Mouse (Mus musculus) cerebellum, adult 2 months (tissue): ENCODE data around the gene Nt5dc3.

ENCODE experiments used
- CTCF ChIP-seq: fragments of 200-500 bp; IDR thresholded peaks from 2 replicates; pipeline ENCODE4 v1.5.1; 2011; ENCODE audit warnings: low read depth, mild to moderate bottlenecking, control low read depth, low read length, moderate library complexity, borderline replicate concordance; ENCODE audit not compliant: insufficient read depth
- POLR2A ChIP-seq: fragments of 200-500 bp; IDR thresholded peaks from 2 replicates; pipeline ENCODE4 v1.6.1; 2011; ENCODE audit warnings: low read length, control low read depth, borderline replicate concordance; ENCODE audit not compliant: insufficient read depth

- TF ChIP-seq CTCF (no peak), POLR2A (no peak)
Observed at GRCm38 (mm10) chr10:86781641-86782040, 2.8 kb downstream of the Nt5dc3 start.
